Mouse (Mus musculus): Measurements from ENCODE around the gene Slc12a8.

- TF ChIP-seq POLR2A (IDR thresholded peaks at IDR 0.05; ENCODE audit: extremely low read depth, insufficient read depth, low read length) (no peak), CTCF (IDR thresholded peaks at IDR 0.05; ENCODE audit: extremely low read depth, insufficient read depth, low read length) (no peak)
Measured at GRCm38 (mm10) chr16:33611291-33611690, 94.2 kb downstream of the Slc12a8 start.

All from cortical plate, adult 2 months (tissue).